Mouse (Mus musculus) retina, postnatal 7 days (tissue): Measurements from ENCODE around the gene Egfr.

Experiments
- DNase-seq: peaks from one replicate; pipeline ENCODE4 v3.0.0-alpha.2; 2012; ENCODE audit warnings: low read depth, low spot score

Gene Egfr

DNA sequence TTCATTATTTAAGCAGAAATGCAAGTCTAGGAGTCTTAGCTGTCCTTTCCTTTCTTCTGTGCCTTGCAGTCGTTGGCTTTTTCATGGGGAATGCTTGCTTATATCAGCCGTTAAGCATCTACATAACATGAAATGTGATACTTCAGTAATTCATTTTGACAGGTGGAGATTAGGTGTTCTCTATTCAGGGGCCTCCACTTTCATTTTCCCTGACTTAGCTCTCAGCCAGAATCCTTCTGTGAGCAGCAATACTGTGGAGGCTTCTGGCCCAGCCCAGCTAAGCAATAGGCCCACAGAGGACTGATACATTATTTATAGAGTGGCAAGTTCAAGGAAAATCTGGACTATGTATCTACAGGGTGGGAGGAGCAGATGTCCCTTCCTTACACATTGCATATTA, 25.0 kb downstream of the Egfr start:
- DNase-seq = no peak

DNA sequence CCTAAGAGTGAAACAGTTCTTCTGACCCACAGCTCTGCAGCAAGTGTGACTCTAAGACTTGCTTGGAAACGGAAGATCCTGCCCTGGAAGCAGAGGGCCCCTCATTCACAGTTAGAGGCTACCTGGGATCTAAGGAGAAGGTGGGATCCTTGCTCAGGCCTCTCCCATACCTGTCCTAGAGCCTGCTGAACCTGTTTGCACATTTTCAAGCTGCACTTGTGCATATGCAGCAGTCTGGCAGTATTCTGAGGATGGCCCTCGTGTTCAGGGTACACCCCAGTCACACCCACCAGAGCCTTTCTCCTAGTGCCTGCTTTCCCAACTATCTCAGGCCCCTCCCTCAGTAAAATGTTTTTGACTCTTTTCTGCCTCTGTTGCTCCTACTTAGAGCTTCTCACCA, 29.6 kb downstream of the Egfr start:
- no peak for DNase-seq

GRCm38 (mm10) chr11:16783926-16784659, 32.1 kb downstream of the Egfr start:
- DNase-seq = no peak

GRCm38 (mm10) chr11:16792638-16793585, 40.9 kb downstream of the Egfr start:
- DNase-seq = no peak

GRCm38 (mm10) chr11:16795012-16795411, 43.0 kb downstream of the Egfr start:
- no peak for DNase-seq

DNA sequence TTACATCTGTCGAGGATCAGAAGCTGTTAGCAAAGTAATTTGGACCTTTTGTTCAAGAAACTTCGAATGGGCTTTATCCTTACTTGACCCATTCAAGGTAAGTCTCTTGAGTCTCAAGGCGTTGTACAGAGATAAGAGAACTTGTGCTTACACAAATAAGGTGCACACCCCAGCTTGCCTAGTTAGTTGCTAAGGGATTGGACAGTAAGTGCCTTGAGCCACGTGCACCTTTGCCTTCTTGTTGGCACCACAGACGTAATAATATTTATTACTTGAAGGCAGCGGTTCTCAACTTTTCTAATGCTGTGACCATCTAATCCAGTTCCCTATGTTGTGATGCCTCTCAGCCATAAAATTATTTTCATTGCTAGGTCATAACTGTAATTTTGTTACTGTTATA, 43.5 kb downstream of the Egfr start:
- no peak for DNase-seq

DNA sequence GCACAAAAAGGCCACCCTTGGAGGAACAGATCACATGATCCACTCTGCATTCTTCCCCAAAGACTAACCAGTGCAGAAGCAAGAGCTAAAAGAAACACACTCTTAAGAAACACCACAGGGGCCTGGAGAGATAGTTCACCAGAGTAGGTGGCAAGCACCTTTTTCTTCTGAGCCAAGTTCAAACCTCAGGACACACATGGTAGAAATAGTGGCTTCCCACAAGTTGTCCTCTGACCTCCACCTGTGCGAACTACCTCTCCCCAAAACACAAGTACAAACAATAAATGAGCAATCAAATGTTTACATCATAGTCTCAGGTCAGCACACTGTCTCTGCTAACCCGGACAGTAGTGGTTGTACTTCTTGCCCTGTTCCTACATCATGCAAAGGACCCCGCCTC, 45.5 kb downstream of the Egfr start:
- no peak for DNase-seq

DNA sequence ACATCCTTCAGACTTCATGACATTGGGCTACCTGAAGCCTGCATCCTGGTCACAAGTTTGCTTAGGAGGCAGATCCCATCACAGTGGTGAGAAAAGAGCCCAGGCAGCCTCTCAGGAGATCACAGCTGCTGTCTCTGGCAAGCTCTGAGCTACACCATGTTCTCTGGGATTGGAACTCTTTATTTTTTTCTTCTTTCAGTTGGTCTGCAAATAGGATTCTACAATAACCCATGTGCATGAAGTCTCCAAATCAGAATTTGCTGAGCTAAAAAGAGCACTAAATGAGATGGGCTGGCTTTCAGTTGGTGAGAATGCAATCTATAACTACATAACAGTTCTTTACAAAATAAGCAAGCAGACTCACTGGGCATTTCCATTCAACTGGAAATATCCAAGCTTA, 46.1 kb downstream of the Egfr start:
- DNase-seq = no peak

DNA sequence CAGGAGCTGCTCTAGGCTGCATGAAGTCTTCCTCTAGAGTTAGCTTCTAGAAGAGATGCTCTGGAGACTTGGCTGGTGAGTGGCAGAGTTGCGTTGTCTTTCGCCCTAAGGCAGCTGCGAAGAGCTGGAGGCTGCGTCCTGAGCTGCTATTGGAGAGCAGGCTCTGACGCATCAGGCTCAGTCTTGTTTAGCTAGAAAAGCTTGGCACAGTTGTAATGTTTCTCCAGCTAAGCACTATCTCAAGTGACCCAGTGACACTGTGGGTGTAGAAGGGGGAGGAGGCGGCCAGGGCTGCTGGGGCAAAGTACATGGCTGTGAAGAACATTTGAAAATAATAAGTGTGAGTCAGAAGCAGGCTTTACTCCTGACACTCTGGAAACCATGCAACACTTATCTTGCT, 48.5 kb downstream of the Egfr start:
- no peak for DNase-seq

DNA sequence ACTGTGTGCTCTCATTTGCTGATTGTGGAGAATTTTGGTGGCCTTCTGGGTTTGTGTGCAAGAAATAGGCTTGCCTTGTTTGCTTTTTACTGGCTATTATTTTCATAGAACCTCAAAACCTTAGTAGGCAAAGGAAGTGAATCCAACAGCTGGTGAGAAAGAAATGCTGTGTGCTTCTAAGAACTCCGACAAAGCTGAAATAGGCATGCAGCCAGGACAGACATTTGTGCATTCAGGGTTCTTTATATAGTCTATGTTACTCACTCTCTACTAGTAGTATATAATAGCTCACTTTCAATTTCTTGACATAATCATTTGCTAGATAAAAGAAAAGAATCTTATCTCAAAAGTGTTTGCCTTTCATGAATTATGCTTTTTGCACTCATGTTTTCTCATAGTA, 50.7 kb downstream of the Egfr start:
- DNase-seq = no peak

DNA sequence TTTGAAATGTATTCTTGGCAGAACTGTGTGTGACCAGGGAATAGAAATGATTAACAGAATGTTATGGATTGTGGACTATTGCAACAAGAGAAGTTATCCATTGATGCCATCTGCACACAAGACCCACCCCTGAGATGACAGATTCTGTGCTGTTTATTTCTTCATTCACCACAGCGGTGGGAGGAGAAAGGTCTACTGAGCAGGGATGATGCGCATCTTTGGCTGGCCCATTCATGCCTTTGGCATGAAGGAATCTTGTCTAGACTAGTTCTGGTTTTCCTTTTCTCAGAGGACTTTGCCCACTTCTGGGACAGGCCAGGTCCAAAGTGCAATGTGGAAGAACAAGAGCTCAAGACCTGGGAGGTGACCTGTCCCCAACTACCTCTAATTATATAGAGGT, 52.0 kb downstream of the Egfr start:
- no peak for DNase-seq

DNA sequence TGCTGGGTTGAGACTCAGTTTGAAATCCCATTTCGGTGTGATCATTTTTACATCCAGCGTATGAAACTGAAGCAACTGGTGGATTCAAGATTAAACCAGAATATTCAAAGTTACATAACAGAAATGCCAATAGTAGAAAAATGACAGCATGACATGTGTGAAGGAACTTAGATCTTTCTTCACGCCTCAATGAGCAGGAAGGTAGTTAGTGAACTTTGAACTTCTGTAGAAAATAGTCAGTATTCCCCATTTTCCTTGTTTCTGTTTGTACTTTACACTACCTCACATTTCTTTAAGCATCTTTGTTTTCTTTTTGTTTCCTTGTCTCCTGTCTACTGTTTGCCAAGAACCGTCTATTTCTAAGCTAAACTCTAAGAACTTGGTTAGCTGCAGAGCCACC, 53.9 kb downstream of the Egfr start:
- no peak for DNase-seq

- DNase-seq = no peak
Measured at GRCm38 (mm10) chr11:16809161-16809967, 57.4 kb downstream of the Egfr start.

DNA sequence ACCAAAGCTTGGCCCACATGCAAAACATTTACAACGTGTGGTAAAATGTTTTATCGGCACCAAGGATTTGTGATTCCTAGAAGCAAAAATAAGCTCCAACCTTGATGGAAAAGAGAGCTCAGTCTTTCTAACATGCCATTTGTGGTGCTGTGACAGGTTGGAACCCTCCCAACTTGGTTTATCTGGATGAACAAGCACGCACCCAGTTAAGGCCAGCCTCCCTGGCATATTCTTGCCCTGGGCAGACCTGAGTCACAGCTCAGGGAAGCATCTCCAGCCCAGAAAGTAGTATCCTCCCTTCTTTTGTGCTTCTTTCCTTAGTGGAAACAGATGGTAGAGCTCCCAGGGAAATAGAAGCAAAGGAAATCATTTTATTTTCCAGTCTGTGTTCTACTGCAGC, 58.1 kb downstream of the Egfr start:
- DNase-seq = no peak

GRCm38 (mm10) chr11:16813298-16813697, 61.3 kb downstream of the Egfr start:
- no peak for DNase-seq

DNA sequence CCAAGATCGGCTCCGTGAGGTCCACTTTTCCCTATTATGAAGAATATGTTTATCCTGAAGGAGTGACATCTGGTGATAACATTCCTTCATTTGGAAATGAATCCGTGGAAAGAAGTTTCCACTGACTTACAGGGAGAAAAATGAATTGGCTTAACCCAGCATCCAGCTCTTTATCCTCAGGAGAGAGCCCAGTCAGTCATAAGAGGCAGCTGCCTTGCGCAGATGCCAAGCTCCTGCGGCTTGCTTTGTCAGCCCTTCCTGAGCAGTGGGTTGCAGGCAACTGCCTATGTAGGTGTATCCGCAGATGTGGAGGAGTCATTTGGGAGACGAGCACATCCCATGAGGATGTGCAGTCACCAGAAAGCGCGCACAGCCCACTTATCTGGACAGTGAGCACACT, 64.4 kb downstream of the Egfr start:
- no peak for DNase-seq

DNA sequence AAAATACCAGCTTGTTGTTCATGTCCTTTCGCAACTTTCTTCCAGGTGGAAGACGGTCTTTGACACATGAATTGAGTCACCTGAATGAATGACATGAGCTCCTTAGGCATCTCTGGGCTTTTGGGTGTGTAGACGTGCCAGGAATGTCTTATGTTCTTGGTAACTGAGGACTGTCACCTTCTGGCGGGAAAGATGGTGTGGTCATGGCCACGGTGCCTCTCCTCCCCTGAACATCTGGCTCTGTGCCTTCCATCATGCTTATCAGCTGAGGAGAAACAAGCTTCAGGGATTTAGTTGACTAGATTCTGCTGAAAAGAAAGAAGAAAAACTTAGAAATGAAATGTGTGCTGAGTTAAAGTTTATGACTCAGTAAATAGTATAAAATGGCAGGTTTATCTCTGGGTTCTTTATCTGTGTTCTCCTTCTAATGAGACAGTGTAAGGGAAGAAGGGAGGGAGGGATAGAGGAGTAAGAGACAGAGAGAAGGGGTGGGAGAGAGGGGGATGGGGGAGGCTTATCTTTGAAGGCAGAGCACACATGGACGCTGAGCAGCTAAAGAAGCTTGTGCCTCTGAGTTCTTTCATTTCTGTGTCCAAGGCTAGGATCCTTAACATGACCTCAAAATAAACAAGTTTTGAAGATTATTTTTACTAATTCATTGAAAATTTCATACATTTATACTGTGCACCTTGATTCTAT, 65.5 kb downstream of the Egfr start:
- no peak for DNase-seq

DNA sequence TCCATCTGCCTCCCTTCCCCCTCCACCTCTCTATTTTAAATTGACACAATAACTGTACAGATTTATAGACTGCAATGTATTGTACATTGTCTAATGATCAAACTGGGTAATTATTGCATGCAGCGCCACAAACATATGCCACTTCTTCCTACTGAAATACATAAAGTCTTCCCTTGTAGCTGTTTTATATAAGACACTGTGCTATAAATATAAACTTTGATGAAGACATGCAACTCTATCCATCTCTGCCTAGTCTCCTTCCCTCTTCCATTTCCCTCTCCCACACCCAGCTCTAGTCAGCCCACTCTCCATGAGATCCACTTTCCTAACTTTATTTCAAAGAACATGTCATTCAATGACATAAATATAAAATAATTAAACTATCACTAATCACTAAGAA, 67.4 kb downstream of the Egfr start:
- DNase-seq = no peak

GRCm38 (mm10) chr11:16820138-16820537, 68.1 kb downstream of the Egfr start:
- peak; percentile 21 for DNase-seq

- DNase-seq = no peak
Measured at GRCm38 (mm10) chr11:16821668-16822254, 69.8 kb downstream of the Egfr start.
